Mouse (Mus musculus) G1E (cell line): ENCODE measurements at regions not wholly inside any gene's neighbourhood (a gene's known extent, or its start where the extent isn't known, plus 50 kb on each side); places are given as distances from the start of the nearest gene placed in this dataset.

ENCODE experiments used
- CTCF ChIP-seq: IDR thresholded peaks from 2 replicates; pipeline ENCODE4 v1.5.1; 2012; ENCODE audit warnings: low read depth, low read length, inconsistent platforms, mixed read lengths
- GATA1 ChIP-seq: IDR thresholded peaks from 2 replicates; pipeline ENCODE4 v1.6.1; 2012; ENCODE audit warnings: borderline replicate concordance, low read length, inconsistent platforms, mixed read lengths
- GATA2 ChIP-seq: IDR thresholded peaks from 2 replicates; pipeline ENCODE4 v1.6.1; 2012; ENCODE audit warnings: low read depth, low read length, inconsistent platforms, borderline replicate concordance
- POLR2AphosphoS5 ChIP-seq: IDR thresholded peaks from 2 replicates; pipeline ENCODE4 v1.6.1; 2012; ENCODE audit warnings: low read depth, low read length, inconsistent platforms; ENCODE audit not compliant: insufficient replicate concordance

DNA sequence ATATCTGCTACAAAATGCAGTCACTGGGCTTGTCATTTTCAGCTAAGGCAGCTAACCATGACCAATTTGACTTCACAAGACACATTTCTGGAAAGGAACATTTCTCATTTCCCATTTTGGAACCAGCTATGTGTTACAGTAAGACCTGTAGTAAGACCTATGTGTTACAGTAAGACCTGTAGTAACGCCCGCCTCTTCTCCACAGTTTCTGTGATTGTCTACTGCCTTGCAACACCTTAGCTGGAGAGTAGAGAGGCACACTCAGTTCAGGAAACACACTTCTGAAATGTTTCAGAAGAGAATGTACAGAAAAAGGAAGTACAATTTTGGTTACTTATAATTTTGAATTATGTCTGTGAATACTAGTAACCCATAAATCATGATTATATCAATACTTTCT is 508.2 kb upstream of the Vrk2 start:
- TF ChIP-seq CTCF, result no peak
- TF ChIP-seq GATA2, result no peak
- TF ChIP-seq GATA1, result no peak
- no peak for TF ChIP-seq POLR2AphosphoS5
